Mouse (Mus musculus) ES-Bruce4 (cell line): ENCODE results near the gene Mki67.

Experiments used
- CTCF ChIP-seq: IDR thresholded peaks from one replicate; pipeline ENCODE4 v1.8.1; 2011; ENCODE audit warnings: low read depth, low read length
- EP300 ChIP-seq: IDR thresholded peaks from 2 replicates; pipeline ENCODE4 v1.6.1; 2011; ENCODE audit warnings: low read depth, low read length; ENCODE audit not compliant: insufficient read depth
- POLR2A ChIP-seq: IDR thresholded peaks from one replicate; pipeline ENCODE4 v1.8.1; 2011; ENCODE audit warnings: low read length; ENCODE audit not compliant: insufficient read depth

GRCm38 (mm10) chr7:135644452-135644851 lies 71.7 kb downstream of the Mki67 start:
- no peak for TF ChIP-seq CTCF
- TF ChIP-seq POLR2A, result no peak
- no peak for TF ChIP-seq EP300
